Mouse (Mus musculus): ENCODE measurements around the gene Degs1.

The Degs1 gene

GRCm38 (mm10) chr1:182275109-182275508 is 7.5 kb downstream of the Degs1 start:
- TF ChIP-seq NANOG (IDR thresholded peaks at IDR 0.05; ENCODE audit: borderline replicate concordance, low read length) (no peak), CTCF (conservative IDR thresholded peaks at IDR 0.05; ENCODE audit: low read length) (no peak), POU5F1 (IDR thresholded peaks at IDR 0.05; ENCODE audit: borderline replicate concordance, low read length) (no peak)
- Histone ChIP-seq H3K4me3 (replicated peaks; ENCODE audit: low read length) (no peak overlapping the region), H3K9me3 (ENCODE audit: low read length) (no peaks in the 10 kb centered on the region), H3K36me3 (ENCODE audit: insufficient read depth, low read length) (peaks cover 76% of the 10 kb centered on the region), H3K27me3 (ENCODE audit: insufficient read depth, low read length) (no peaks in the 10 kb centered on the region), H3K4me1 (replicated peaks; ENCODE audit: low read depth, low read length) (peaks cover 86% of the 10 kb centered on the region)

GRCm38 (mm10) chr1:182271632-182272031 is 11.0 kb downstream of the Degs1 start:
- Histone ChIP-seq H3K4me3 (replicated peaks; ENCODE audit: low read length) (peak overlapping the region; percentile 70), H3K9me3 (ENCODE audit: low read length) (no peaks in the 10 kb centered on the region), H3K4me1 (replicated peaks; ENCODE audit: low read depth, low read length) (peaks cover 74% of the 10 kb centered on the region), H3K27me3 (ENCODE audit: insufficient read depth, low read length) (no peaks in the 10 kb centered on the region), H3K36me3 (ENCODE audit: insufficient read depth, low read length) (peaks cover 44% of the 10 kb centered on the region)
- no peak for TF ChIP-seq CTCF (conservative IDR thresholded peaks at IDR 0.05; ENCODE audit: low read length)
- TF ChIP-seq POU5F1 (IDR thresholded peaks at IDR 0.05; ENCODE audit: borderline replicate concordance, low read length): no peak
- no peak for TF ChIP-seq NANOG (IDR thresholded peaks at IDR 0.05; ENCODE audit: borderline replicate concordance, low read length)

GRCm38 (mm10) chr1:182271130-182271529 is 11.5 kb downstream of the Degs1 start:
- Histone ChIP-seq H3K4me3 (replicated peaks; ENCODE audit: low read length) (peak overlapping the region; percentile 70), H3K36me3 (ENCODE audit: insufficient read depth, low read length) (peaks cover 39% of the 10 kb centered on the region), H3K9me3 (ENCODE audit: low read length) (no peaks in the 10 kb centered on the region), H3K27me3 (ENCODE audit: insufficient read depth, low read length) (no peaks in the 10 kb centered on the region), H3K4me1 (replicated peaks; ENCODE audit: low read depth, low read length) (peaks cover 71% of the 10 kb centered on the region)
- no peak for TF ChIP-seq CTCF (conservative IDR thresholded peaks at IDR 0.05; ENCODE audit: low read length)
- no peak for TF ChIP-seq NANOG (IDR thresholded peaks at IDR 0.05; ENCODE audit: borderline replicate concordance, low read length)
- no peak for TF ChIP-seq POU5F1 (IDR thresholded peaks at IDR 0.05; ENCODE audit: borderline replicate concordance, low read length)

GRCm38 (mm10) chr1:182268317-182268716 is 14.3 kb downstream of the Degs1 start:
- no peaks in the 10 kb centered on the region for H3K9me3 ChIP-seq (ENCODE audit: low read length)
- H3K36me3 ChIP-seq (ENCODE audit: insufficient read depth, low read length): peaks cover 11% of the 10 kb centered on the region
- no peak overlapping the region for H3K4me3 ChIP-seq (replicated peaks; ENCODE audit: low read length)
- H3K4me1 ChIP-seq (replicated peaks; ENCODE audit: low read depth, low read length): peaks cover 49% of the 10 kb centered on the region
- H3K27me3 ChIP-seq (ENCODE audit: insufficient read depth, low read length): no peaks in the 10 kb centered on the region
- TF ChIP-seq NANOG (IDR thresholded peaks at IDR 0.05; ENCODE audit: borderline replicate concordance, low read length): no peak
- TF ChIP-seq CTCF (conservative IDR thresholded peaks at IDR 0.05; ENCODE audit: low read length): no peak
- TF ChIP-seq POU5F1 (IDR thresholded peaks at IDR 0.05; ENCODE audit: borderline replicate concordance, low read length): no peak

GRCm38 (mm10) chr1:182266028-182266525 is 16.5 kb downstream of the Degs1 start:
- peaks cover 28% of the 10 kb centered on the region for H3K4me1 ChIP-seq (replicated peaks; ENCODE audit: low read depth, low read length)
- TF ChIP-seq CTCF (conservative IDR thresholded peaks at IDR 0.05; ENCODE audit: low read length): no peak
- TF ChIP-seq NANOG (IDR thresholded peaks at IDR 0.05; ENCODE audit: borderline replicate concordance, low read length): no peak
- TF ChIP-seq POU5F1 (IDR thresholded peaks at IDR 0.05; ENCODE audit: borderline replicate concordance, low read length): no peak
- no peak overlapping the region for H3K4me3 ChIP-seq (replicated peaks; ENCODE audit: low read length)
- no peaks in the 10 kb centered on the region for H3K9me3 ChIP-seq (ENCODE audit: low read length)
- no peaks in the 10 kb centered on the region for H3K36me3 ChIP-seq (ENCODE audit: insufficient read depth, low read length)
- H3K27me3 ChIP-seq (ENCODE audit: insufficient read depth, low read length): no peaks in the 10 kb centered on the region

- H3K4me3 ChIP-seq (replicated peaks; ENCODE audit: low read length): no peak overlapping the region
- H3K4me1 ChIP-seq (replicated peaks; ENCODE audit: low read depth, low read length): 0 out of 2 replicates have a peak, but pooled peaks cover 2% of the 10 kb centered on the region
- H3K27me3 ChIP-seq (ENCODE audit: insufficient read depth, low read length): peaks cover 14% of the 10 kb centered on the region
- H3K9me3 ChIP-seq (ENCODE audit: low read length): peaks cover 18% of the 10 kb centered on the region
- H3K36me3 ChIP-seq (ENCODE audit: insufficient read depth, low read length): no peaks in the 10 kb centered on the region
- TF ChIP-seq POU5F1 (IDR thresholded peaks at IDR 0.05; ENCODE audit: borderline replicate concordance, low read length) (no peak), NANOG (IDR thresholded peaks at IDR 0.05; ENCODE audit: borderline replicate concordance, low read length) (no peak), CTCF (conservative IDR thresholded peaks at IDR 0.05; ENCODE audit: low read length) (no peak)
Observed at GRCm38 (mm10) chr1:182256041-182256680, 26.4 kb downstream of the Degs1 start.

- peaks cover 14% of the 10 kb centered on the region for H3K27me3 ChIP-seq (ENCODE audit: insufficient read depth, low read length)
Observed at GRCm38 (mm10) chr1:182255031-182255430, 27.6 kb downstream of the Degs1 start.

GRCm38 (mm10) chr1:182254618-182255017 is 28.0 kb downstream of the Degs1 start:
- TF ChIP-seq CTCF (conservative IDR thresholded peaks at IDR 0.05; ENCODE audit: low read length) (no peak), POU5F1 (IDR thresholded peaks at IDR 0.05; ENCODE audit: borderline replicate concordance, low read length) (no peak), NANOG (IDR thresholded peaks at IDR 0.05; ENCODE audit: borderline replicate concordance, low read length) (no peak)
- Histone ChIP-seq H3K27me3 (ENCODE audit: insufficient read depth, low read length) (peaks cover 14% of the 10 kb centered on the region), H3K9me3 (ENCODE audit: low read length) (peaks cover 24% of the 10 kb centered on the region), H3K36me3 (ENCODE audit: insufficient read depth, low read length) (no peaks in the 10 kb centered on the region), H3K4me3 (replicated peaks; ENCODE audit: low read length) (no peak overlapping the region), H3K4me1 (replicated peaks; ENCODE audit: low read depth, low read length) (0 out of 2 replicates have a peak, but pooled peaks cover 2% of the 10 kb centered on the region)

More at GRCm38 (mm10) chr1:182255031-182255430, 27.6 kb downstream of the Degs1 start:
- H3K4me3 ChIP-seq (replicated peaks; ENCODE audit: low read length): no peak overlapping the region
- peaks cover 22% of the 10 kb centered on the region for H3K9me3 ChIP-seq (ENCODE audit: low read length)
- H3K4me1 ChIP-seq (replicated peaks; ENCODE audit: low read depth, low read length): 0 out of 2 replicates have a peak, but pooled peaks cover 2% of the 10 kb centered on the region
- H3K36me3 ChIP-seq (ENCODE audit: insufficient read depth, low read length): no peaks in the 10 kb centered on the region
- TF ChIP-seq CTCF (conservative IDR thresholded peaks at IDR 0.05; ENCODE audit: low read length): no peak
- TF ChIP-seq NANOG (IDR thresholded peaks at IDR 0.05; ENCODE audit: borderline replicate concordance, low read length): no peak
- no peak for TF ChIP-seq POU5F1 (IDR thresholded peaks at IDR 0.05; ENCODE audit: borderline replicate concordance, low read length)

Measured in E14TG2a.4 (cell line).